Mouse (Mus musculus) intestine, embryonic 15.5 days (tissue): ENCODE data around the gene Gm17622. TPM values are rescaled to one million over a fixed set of nuclear protein-coding genes. Genes with fewer than 3 reads are reported as not detected.

Experiments
- ATAC-seq: fragments of 200-750 bp; cut with Nextera tagmentation; 2 replicates; pipeline ENCODE4 v1.8.0; 2017; ENCODE audit warnings: moderate TSS enrichment, moderate library complexity
- H3K27ac ChIP-seq: fragments of 300-500 bp; sonication (generic); 2 replicates; pipeline ENCODE4 v1.5.1; 2015; ENCODE audit warnings: mild to moderate bottlenecking, inconsistent platforms
- H3K27me3 ChIP-seq: fragments of 300-500 bp; sonication (generic); replicated peaks from 2 replicates; pipeline ENCODE4 v1.6.1; 2015; ENCODE audit warnings: inconsistent platforms
- H3K36me3 ChIP-seq: fragments of 300-500 bp; sonication (generic); 2 replicates; pipeline ENCODE4 v1.6.1; 2015; ENCODE audit warnings: inconsistent platforms
- H3K4me1 ChIP-seq: fragments of 300-500 bp; sonication (generic); replicated peaks from 2 replicates; pipeline ENCODE4 v1.6.1; 2015; ENCODE audit warnings: inconsistent platforms
- H3K4me2 ChIP-seq: fragments of 300-500 bp; sonication (generic); replicated peaks from 2 replicates; pipeline ENCODE4 v1.6.1; 2015; ENCODE audit warnings: mild to moderate bottlenecking, inconsistent platforms
- H3K4me3 ChIP-seq: fragments of 300-500 bp; sonication (generic); replicated peaks from 2 replicates; pipeline ENCODE4 v1.5.1; 2015; ENCODE audit warnings: inconsistent platforms
- H3K9ac ChIP-seq: fragments of 300-500 bp; sonication (generic); 2 replicates; pipeline ENCODE4 v1.6.1; 2015; ENCODE audit warnings: inconsistent platforms
- H3K9me3 ChIP-seq: fragments of 300-500 bp; sonication (generic); 2 replicates; pipeline ENCODE4 v1.6.1; 2016; ENCODE audit warnings: inconsistent platforms
- WGBS: fragments of 180-500 bp; shearing (Covaris S2); methylation state at CpG from one replicate; pipeline ENCODE4 v1.1.7; 2015; 5-methylcytosine and 5-hydroxymethylcytosine counted together
- polyA plus RNA-seq: library from polyadenylated mRNA; unstranded; fragments of >200 nt; fragmentation: Nextera tagmentation; extraction: Ambion mirVana; gene quantifications from 2 replicates; pipeline ENCODE4 v1.2.1, GENCODE M21; 2015

Gm17622 gene
- not detected in 2 replicates for polyA plus RNA-seq

- no peak for ATAC-seq
- H3K4me2 ChIP-seq = no peak within 1 kb of the TSS
- H3K27me3 ChIP-seq = no peaks in the 10 kb centered on the region
- H3K9me3 ChIP-seq = no peaks in the 10 kb centered on the region
- H3K27ac ChIP-seq = no peak within 1 kb of the TSS
- H3K9ac ChIP-seq = no peak within 1 kb of the TSS
- no peaks in the 10 kb centered on the region for H3K4me1 ChIP-seq
- no peak within 1 kb of the TSS for H3K4me3 ChIP-seq
- 93% methylated on average over 3 of the region's 3 CpGs for WGBS
- H3K36me3 ChIP-seq = no peaks in the 10 kb centered on the region
Measured at GRCm38 (mm10) chr13:96490433-96490832, at the start of gene Gm17622. Gene Gm17622 (plus strand): TSS chr13:96490733.

GRCm38 (mm10) chr13:96450205-96450856 is 40.2 kb upstream of the Gm17622 start:
- WGBS = 59% methylated on average over 11 of the region's 11 CpGs
- Histone ChIP-seq H3K27me3 (no peaks in the 10 kb centered on the region), H3K9ac (no peak overlapping the region), H3K9me3 (no peaks in the 10 kb centered on the region), H3K4me1 (peaks cover 3% of the 10 kb centered on the region; the same call in 1 of the 2 replicates), H3K4me2 (no peak overlapping the region), H3K36me3 (no peaks in the 10 kb centered on the region), H3K27ac (0 out of 2 replicates have a peak overlapping the region, but pooled peaks have one; percentile 38), H3K4me3 (no peak overlapping the region)
- ATAC-seq = peak; percentile 68

DNA sequence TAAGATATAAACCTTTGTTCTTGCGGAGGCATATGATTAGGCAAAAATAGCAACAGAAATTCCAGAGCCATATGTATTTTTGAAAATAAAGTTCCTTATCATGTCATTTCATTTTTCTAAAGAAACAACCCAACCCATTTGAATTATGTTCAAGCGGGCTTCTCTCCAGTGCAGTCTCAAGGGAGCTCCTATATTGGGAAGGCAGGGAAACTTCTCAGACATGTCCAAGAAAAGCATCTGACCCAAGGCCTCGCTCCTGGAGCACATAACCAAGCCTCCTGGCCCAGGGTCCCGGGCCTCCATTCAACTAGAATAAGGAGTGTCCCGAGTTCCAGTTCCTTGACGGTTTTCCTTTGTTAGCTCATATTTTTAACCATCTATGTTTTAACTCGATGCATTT is 39.7 kb upstream of the Gm17622 start:
- H3K4me1 ChIP-seq = peaks cover 3% of the 10 kb centered on the region; the same call in 1 of the 2 replicates
- H3K4me3 ChIP-seq = no peak overlapping the region
- H3K4me2 ChIP-seq = no peak overlapping the region
- no peak overlapping the region for H3K27ac ChIP-seq
- ATAC-seq = peak; percentile 50
- no peaks in the 10 kb centered on the region for H3K36me3 ChIP-seq
- no peak overlapping the region for H3K9ac ChIP-seq
- 70% methylated on average over 7 of the region's 7 CpGs for WGBS
- no peaks in the 10 kb centered on the region for H3K9me3 ChIP-seq
- H3K27me3 ChIP-seq = no peaks in the 10 kb centered on the region

DNA sequence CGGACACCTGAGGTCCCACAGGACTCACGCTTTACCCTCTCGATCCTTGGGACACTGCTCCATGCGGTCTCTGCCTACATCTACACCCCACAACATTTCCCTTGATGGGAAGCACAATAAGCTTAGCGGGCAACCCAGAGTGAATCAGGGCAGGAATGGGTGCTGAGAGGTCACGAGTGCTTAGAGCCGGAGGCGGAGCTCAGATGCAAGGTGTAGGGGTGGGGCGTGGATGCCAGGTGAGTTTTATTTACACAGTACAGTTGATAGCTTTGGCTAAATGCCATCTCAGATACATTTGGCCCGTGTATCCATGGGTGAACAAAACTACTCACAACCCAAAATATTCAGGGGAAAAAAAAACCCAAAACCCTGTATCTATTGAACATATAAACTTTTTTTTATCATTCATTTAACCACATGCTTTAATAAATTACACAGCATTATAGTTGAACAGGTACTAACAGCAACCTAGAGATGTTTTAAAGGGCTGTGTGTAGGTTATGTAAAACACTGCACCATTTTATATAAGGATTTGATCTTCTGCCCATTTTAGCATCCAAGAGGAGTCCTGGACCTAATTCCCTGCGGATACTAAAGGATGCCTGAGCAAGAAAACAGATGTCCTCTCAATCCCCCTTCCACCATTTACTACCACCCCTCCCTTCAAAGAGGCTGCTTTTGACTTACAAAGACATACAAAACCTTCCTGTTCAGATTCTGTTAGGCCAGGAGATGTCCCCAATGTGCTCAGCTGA is 39.0 kb upstream of the Gm17622 start:
- no peak overlapping the region for H3K27ac ChIP-seq
- peak; percentile 70 for ATAC-seq
- no peak overlapping the region for H3K4me2 ChIP-seq
- H3K36me3 ChIP-seq = no peaks in the 10 kb centered on the region
- H3K4me3 ChIP-seq = no peak overlapping the region
- H3K9me3 ChIP-seq = no peaks in the 10 kb centered on the region
- 73% methylated on average over 11 of the region's 11 CpGs for WGBS
- H3K9ac ChIP-seq = no peak overlapping the region
- no peaks in the 10 kb centered on the region for H3K27me3 ChIP-seq
- H3K4me1 ChIP-seq = peaks cover 3% of the 10 kb centered on the region; the same call in 1 of the 2 replicates

GRCm38 (mm10) chr13:96452621-96453020 is 37.9 kb upstream of the Gm17622 start:
- no peak overlapping the region for H3K27ac ChIP-seq
- H3K36me3 ChIP-seq = no peaks in the 10 kb centered on the region
- H3K4me1 ChIP-seq = peaks cover 3% of the 10 kb centered on the region; the same call in 1 of the 2 replicates
- H3K27me3 ChIP-seq = no peaks in the 10 kb centered on the region
- no peak overlapping the region for H3K4me3 ChIP-seq
- no peaks in the 10 kb centered on the region for H3K9me3 ChIP-seq
- no peak overlapping the region for H3K9ac ChIP-seq
- ATAC-seq = no peak
- H3K4me2 ChIP-seq = no peak overlapping the region
- WGBS = 94% methylated on average over 3 of the region's 3 CpGs

DNA sequence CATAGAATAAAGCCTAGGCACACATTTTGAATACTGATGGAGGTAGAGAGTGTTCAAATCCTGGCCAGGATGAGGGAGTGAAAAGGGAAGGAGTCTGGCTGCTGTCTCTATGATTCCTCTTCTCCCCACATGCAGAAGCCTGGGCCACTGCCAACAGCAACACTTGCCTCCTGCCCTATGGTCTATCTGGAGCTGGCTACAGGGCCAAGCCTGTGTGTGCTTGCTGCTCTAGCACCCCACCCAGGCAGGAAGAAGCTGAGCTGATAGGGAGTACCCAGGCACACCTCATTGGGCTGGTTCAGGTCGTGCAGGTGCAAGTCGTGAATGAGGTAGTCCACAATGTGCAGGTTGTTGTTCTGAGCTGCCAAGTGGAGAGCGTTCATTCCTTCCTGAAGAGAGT is 36.2 kb upstream of the Gm17622 start:
- H3K4me2 ChIP-seq = no peak overlapping the region
- no peak overlapping the region for H3K27ac ChIP-seq
- H3K36me3 ChIP-seq = no peaks in the 10 kb centered on the region
- H3K9ac ChIP-seq = no peak overlapping the region
- H3K9me3 ChIP-seq = no peaks in the 10 kb centered on the region
- no peaks in the 10 kb centered on the region for H3K27me3 ChIP-seq
- WGBS = 75% methylated on average over 3 of the region's 3 CpGs
- H3K4me3 ChIP-seq = no peak overlapping the region
- ATAC-seq = peak; percentile 44; the same call in 1 of the 2 replicates
- peaks cover 5% of the 10 kb centered on the region; the same call in 1 of the 2 replicates for H3K4me1 ChIP-seq

DNA sequence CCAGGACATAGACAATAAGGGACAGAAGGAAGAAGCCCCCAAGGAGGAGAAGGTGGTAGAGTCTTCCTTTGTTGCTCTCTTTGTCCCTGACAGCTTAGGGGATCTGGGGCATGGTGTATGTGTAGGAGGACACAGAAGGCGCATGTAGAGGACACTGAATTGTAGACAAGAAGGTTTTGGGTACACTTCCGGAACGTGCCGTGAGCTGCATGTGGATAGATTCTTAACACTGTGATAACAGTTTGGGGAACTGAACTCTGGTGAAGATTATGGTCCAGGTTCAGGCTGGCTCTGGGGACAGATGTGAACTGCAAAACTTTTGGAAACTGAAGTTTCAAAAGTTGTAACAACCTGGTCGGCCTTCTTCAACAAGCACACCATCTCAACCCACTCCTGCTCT is 33.0 kb upstream of the Gm17622 start:
- Histone ChIP-seq H3K36me3 (no peaks in the 10 kb centered on the region), H3K27ac (no peak overlapping the region), H3K27me3 (no peaks in the 10 kb centered on the region), H3K4me2 (no peak overlapping the region), H3K9ac (no peak overlapping the region), H3K9me3 (no peaks in the 10 kb centered on the region), H3K4me3 (no peak overlapping the region), H3K4me1 (peaks cover 5% of the 10 kb centered on the region; the same call in 1 of the 2 replicates)
- 69% methylated on average over 5 of the region's 5 CpGs for WGBS
- ATAC-seq = no peak; the same call in 1 of the 2 replicates

DNA sequence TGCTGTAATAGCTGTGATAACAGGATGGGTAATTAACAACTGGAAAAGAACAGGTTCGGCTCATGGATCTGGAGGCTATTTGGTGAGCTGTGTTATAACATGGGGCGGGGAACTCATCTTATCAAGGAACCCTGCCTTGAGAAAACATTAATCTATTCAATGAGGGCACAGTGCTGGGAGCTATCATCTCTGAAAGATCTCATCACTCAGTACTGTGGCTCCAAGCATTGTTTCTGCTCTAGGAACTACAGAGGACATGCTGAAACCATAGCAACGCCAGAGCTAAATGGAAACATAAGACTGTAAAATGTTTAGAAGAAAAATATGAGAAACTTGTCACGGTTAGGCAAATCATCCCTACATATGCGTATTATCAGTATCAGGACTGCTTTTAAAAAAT is 32.5 kb upstream of the Gm17622 start:
- Histone ChIP-seq H3K27me3 (no peaks in the 10 kb centered on the region), H3K4me3 (no peak overlapping the region), H3K9ac (no peak overlapping the region), H3K4me2 (no peak overlapping the region), H3K4me1 (peaks cover 5% of the 10 kb centered on the region; the same call in 1 of the 2 replicates), H3K36me3 (no peaks in the 10 kb centered on the region), H3K27ac (no peak overlapping the region), H3K9me3 (no peaks in the 10 kb centered on the region)
- WGBS = 54% methylated on average over 5 of the region's 5 CpGs
- ATAC-seq = peak; percentile 81

- Histone ChIP-seq H3K27me3 (no peaks in the 10 kb centered on the region), H3K4me3 (no peak overlapping the region), H3K9ac (no peak overlapping the region), H3K36me3 (no peaks in the 10 kb centered on the region), H3K4me2 (no peak overlapping the region), H3K4me1 (peaks cover 5% of the 10 kb centered on the region; the same call in 1 of the 2 replicates), H3K9me3 (no peaks in the 10 kb centered on the region), H3K27ac (no peak overlapping the region)
- no peak for ATAC-seq
- 75% methylated on average over 4 of the region's 4 CpGs for WGBS
Measured at GRCm38 (mm10) chr13:96458606-96459005, 31.9 kb upstream of the Gm17622 start.

GRCm38 (mm10) chr13:96462644-96463043 is 27.9 kb upstream of the Gm17622 start:
- no peak for ATAC-seq
- Histone ChIP-seq H3K4me1 (0 out of 2 replicates have a peak, but pooled peaks cover 3% of the 10 kb centered on the region), H3K4me2 (no peak overlapping the region), H3K4me3 (no peak overlapping the region), H3K27ac (no peak overlapping the region), H3K9ac (no peak overlapping the region), H3K36me3 (no peaks in the 10 kb centered on the region), H3K9me3 (no peaks in the 10 kb centered on the region), H3K27me3 (no peaks in the 10 kb centered on the region)
- WGBS = 43% methylated on average over 1 of the region's 1 CpGs

DNA sequence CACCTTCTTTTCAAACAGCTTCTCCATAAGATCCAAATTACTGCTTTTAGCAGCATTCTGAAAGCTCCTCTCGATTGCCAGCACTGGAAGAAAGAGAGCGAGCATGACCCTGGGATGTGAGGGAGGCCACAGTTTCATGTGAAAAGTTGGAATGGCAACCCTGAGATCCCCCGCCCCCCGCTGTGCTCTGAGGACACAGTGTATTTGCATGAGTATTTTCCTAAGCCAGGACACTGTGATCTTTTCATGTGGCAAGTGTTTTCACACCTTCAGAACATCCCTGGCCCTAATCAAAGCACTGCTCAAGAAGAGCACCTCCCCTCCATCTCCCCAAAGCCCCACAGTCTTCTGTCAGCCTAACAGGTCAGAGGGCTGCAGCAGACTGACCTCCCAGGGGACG is 25.2 kb upstream of the Gm17622 start:
- WGBS = 58% methylated on average over 5 of the region's 5 CpGs
- H3K27me3 ChIP-seq = no peaks in the 10 kb centered on the region

DNA sequence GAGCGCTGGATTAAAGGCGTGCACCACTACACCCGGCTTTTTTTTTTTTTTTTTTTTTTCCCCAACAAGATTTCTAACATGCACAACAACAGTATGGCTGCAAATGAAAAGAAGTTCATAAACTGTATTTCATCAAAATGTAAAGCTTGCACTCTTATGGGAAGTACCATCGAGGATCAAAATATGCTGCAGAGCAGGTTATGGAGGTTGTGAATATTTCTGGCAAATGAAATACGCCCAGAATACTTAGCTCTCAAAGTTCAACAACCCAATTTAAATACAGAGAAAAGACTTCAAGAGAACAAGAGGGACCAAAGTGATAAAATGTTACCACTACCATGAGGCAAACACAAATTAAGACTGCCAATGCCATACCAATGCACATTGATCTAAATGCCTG is 21.9 kb upstream of the Gm17622 start:
- no peak overlapping the region for H3K9ac ChIP-seq
- peaks cover 5% of the 10 kb centered on the region; the same call in 1 of the 2 replicates for H3K4me1 ChIP-seq
- ATAC-seq = no peak
- no peak overlapping the region for H3K4me2 ChIP-seq
- WGBS = 90% methylated on average over 5 of the region's 5 CpGs
- H3K4me3 ChIP-seq = no peak overlapping the region
- no peaks in the 10 kb centered on the region for H3K36me3 ChIP-seq
- H3K27ac ChIP-seq = no peak overlapping the region
- no peaks in the 10 kb centered on the region for H3K9me3 ChIP-seq
- no peaks in the 10 kb centered on the region for H3K27me3 ChIP-seq

More for the DNA sequence above, 25.2 kb upstream of the Gm17622 start:
- no peaks in the 10 kb centered on the region for H3K4me1 ChIP-seq
- no peak overlapping the region for H3K4me3 ChIP-seq
- H3K9ac ChIP-seq = no peak overlapping the region
- no peaks in the 10 kb centered on the region for H3K9me3 ChIP-seq
- no peak for ATAC-seq
- no peaks in the 10 kb centered on the region for H3K36me3 ChIP-seq
- H3K27ac ChIP-seq = no peak overlapping the region
- H3K4me2 ChIP-seq = no peak overlapping the region
